Comparison of ENCODE assay signal across 8 mouse cellular contexts in genomic region chr14:26578791-26579191, GRCm38 (mm10). TPM values are rescaled to one million over a fixed set of nuclear protein-coding genes. Genes with fewer than 3 reads are reported as not detected.
DNase-seq lines count a peak whose midpoint lies in the region; ATAC-seq and TF ChIP-seq lines count a peak whose summit lies in the region.

No protein-coding gene starts in this region.

- TF ChIP-seq EP300 in liver, postnatal 0 days (IDR thresholded peaks at IDR 0.05; ENCODE audit: low read depth) = no peak

- H3K4me2 ChIP-seq in heart, embryonic 12.5 days = no peak overlapping the region; the same call in 1 of the 2 replicates
- H3K4me2 ChIP-seq in hindbrain, embryonic 14.5 days (replicated peaks) = peak overlapping the region; percentile 93
- peak overlapping the region; percentile 85 for H3K4me2 ChIP-seq in liver, postnatal 0 days (ENCODE audit: low read depth, low read length)

- ATAC-seq in heart, embryonic 12.5 days (ENCODE audit: insufficient number of reproducible peaks, low FRiP score) = no peak
- no peak for ATAC-seq in hindbrain, embryonic 14.5 days (ENCODE audit: low FRiP score)
- peak; percentile 35 for ATAC-seq in liver, postnatal 0 days

- peaks cover 12% of the 10 kb centered on the region for H3K4me1 ChIP-seq in heart, embryonic 12.5 days (replicated peaks)
- H3K4me1 ChIP-seq in hindbrain, embryonic 14.5 days (replicated peaks; ENCODE audit: control insufficient read depth, insufficient read depth, low read length) = peaks cover 13% of the 10 kb centered on the region; the same call in 1 of the 2 replicates
- peaks cover 6% of the 10 kb centered on the region for H3K4me1 ChIP-seq in liver, postnatal 0 days (ENCODE audit: insufficient read depth)

- H3K9me3 ChIP-seq in heart, embryonic 12.5 days (replicated peaks) = no peaks in the 10 kb centered on the region
- H3K9me3 ChIP-seq in hindbrain, embryonic 14.5 days (ENCODE audit: control insufficient read depth, low read length) = no peaks in the 10 kb centered on the region
- H3K9me3 ChIP-seq in liver, postnatal 0 days (ENCODE audit: low read length) = no peaks in the 10 kb centered on the region

- peaks cover 5% of the 10 kb centered on the region for H3K36me3 ChIP-seq in heart, embryonic 12.5 days
- H3K36me3 ChIP-seq in hindbrain, embryonic 14.5 days (replicated peaks; ENCODE audit: control insufficient read depth, insufficient read depth) = no peaks in the 10 kb centered on the region
- no peaks in the 10 kb centered on the region for H3K36me3 ChIP-seq in liver, postnatal 0 days (replicated peaks; ENCODE audit: insufficient read depth, low read length)

- no peak for TF ChIP-seq CTCF in liver, postnatal 0 days (IDR thresholded peaks at IDR 0.05; ENCODE audit: low read depth)

- no peak overlapping the region for H3K9ac ChIP-seq in heart, embryonic 12.5 days
- no peak overlapping the region for H3K9ac ChIP-seq in hindbrain, embryonic 14.5 days
- peak overlapping the region; percentile 100; the same call in 1 of the 2 replicates for H3K9ac ChIP-seq in liver, postnatal 0 days (replicated peaks)

- peak; percentile 4 for DNase-seq in heart, adult 9 months (ENCODE audit: low spot score in 2 of 2)
- DNase-seq in cerebellum, adult 9-10 months = peak; percentile 36
- DNase-seq in hindbrain, embryonic 14.5 days (ENCODE audit: low spot score) = no peak
- DNase-seq in liver, postnatal 0 days = no peak
- no peak for DNase-seq in urinary bladder, adult 2 months (ENCODE audit: low spot score)
- DNase-seq in gastrocnemius, postnatal 36 days = no peak
- DNase-seq in adrenal gland, postnatal 25 days = no peak

- intact Hi-C loops in gastrocnemius, postnatal 36 days (cut with DNase I) = loop anchor here (2.0 kb wide), 1 partner anchor 44 kb away; the partner anchor contains the start of gene Slmap

- no peak overlapping the region for H3K27ac ChIP-seq in heart, embryonic 12.5 days (ENCODE audit: poor library complexity, severe bottlenecking)
- H3K27ac ChIP-seq in hindbrain, embryonic 14.5 days = no peak overlapping the region
- peak overlapping the region; percentile 100 for H3K27ac ChIP-seq in liver, postnatal 0 days (ENCODE audit: low read depth)

- no peaks in the 10 kb centered on the region for H3K27me3 ChIP-seq in heart, embryonic 12.5 days (replicated peaks)
- no peaks in the 10 kb centered on the region for H3K27me3 ChIP-seq in hindbrain, embryonic 14.5 days (ENCODE audit: control insufficient read depth, insufficient read depth, low read length)
- H3K27me3 ChIP-seq in liver, postnatal 0 days (ENCODE audit: insufficient read depth, low read length) = no peaks in the 10 kb centered on the region

- WGBS in heart, embryonic 12.5 days = 47% methylated on average over 6 of the region's 6 CpGs
- 75% methylated on average over 6 of the region's 6 CpGs for WGBS in hindbrain, embryonic 14.5 days
- WGBS in liver, postnatal 0 days (ENCODE audit: insufficient replicate concordance) = 43% methylated on average over 6 of the region's 6 CpGs

- no peak overlapping the region for H3K4me3 ChIP-seq in heart, embryonic 12.5 days
- peak overlapping the region; percentile 99 for H3K4me3 ChIP-seq in hindbrain, embryonic 14.5 days (replicated peaks; ENCODE audit: low read length)
- H3K4me3 ChIP-seq in liver, postnatal 0 days (ENCODE audit: low read depth, low read length) = peak overlapping the region; percentile 100

RNA-seq across cellular contexts. Expression of gene Dennd6a, which starts 5.1 kb away (rescaled TPM):
- polyA plus RNA-seq in heart, embryonic 12.5 days (2016; fragmentation: Nextera tagmentation; extraction: Ambion mirVana) = 26.2 and 27.5 TPM in 2 replicates
- 19.7 and 21.3 TPM in 2 replicates for polyA plus RNA-seq in hindbrain, embryonic 14.5 days (2014; fragmentation: Nextera tagmentation; extraction: Ambion mirVana)
- 9.9 and 11.8 TPM in 2 replicates for polyA plus RNA-seq in liver, postnatal 0 days (2015; fragmentation: Nextera tagmentation; extraction: Ambion mirVana)
- 21.1 and 23.1 TPM in 2 replicates for polyA plus RNA-seq in urinary bladder, adult 2 months (2012; rRNA removed)
- total RNA-seq in gastrocnemius, postnatal 36 days (2021) = 1 to 10 TPM; 7.3 to 7.4 TPM
- total RNA-seq in adrenal gland, postnatal 25 days (2021) = 39.1 and 41.2 TPM in 2 replicates

RNA-seq across cellular contexts. Expression of gene Slmap, which starts 44.1 kb away (rescaled TPM):
- polyA plus RNA-seq in heart, embryonic 12.5 days (2016; fragmentation: Nextera tagmentation; extraction: Ambion mirVana) = 125 and 127 TPM in 2 replicates
- 19.6 and 19.8 TPM in 2 replicates for polyA plus RNA-seq in hindbrain, embryonic 14.5 days (2014; fragmentation: Nextera tagmentation; extraction: Ambion mirVana)
- polyA plus RNA-seq in liver, postnatal 0 days (2015; fragmentation: Nextera tagmentation; extraction: Ambion mirVana) = 11.7 and 12.3 TPM in 2 replicates
- 261 and 300 TPM in 2 replicates for polyA plus RNA-seq in urinary bladder, adult 2 months (2012; rRNA removed)
- total RNA-seq in gastrocnemius, postnatal 36 days (2021) = 10 to 100 TPM; 73.2 to 87.8 TPM
- 85.2 and 92.0 TPM in 2 replicates for total RNA-seq in adrenal gland, postnatal 25 days (2021)

RNA-seq across cellular contexts. Expression of gene Arf4, which starts 59.1 kb away (rescaled TPM):
- 466 and 469 TPM in 2 replicates for polyA plus RNA-seq in heart, embryonic 12.5 days (2016; fragmentation: Nextera tagmentation; extraction: Ambion mirVana)
- polyA plus RNA-seq in hindbrain, embryonic 14.5 days (2014; fragmentation: Nextera tagmentation; extraction: Ambion mirVana) = 549 and 555 TPM in 2 replicates
- 196 and 201 TPM in 2 replicates for polyA plus RNA-seq in liver, postnatal 0 days (2015; fragmentation: Nextera tagmentation; extraction: Ambion mirVana)
- polyA plus RNA-seq in urinary bladder, adult 2 months (2012; rRNA removed) = 193 and 214 TPM in 2 replicates
- 10 to 100 TPM; 28.0 to 28.4 TPM for total RNA-seq in gastrocnemius, postnatal 36 days (2021)
- total RNA-seq in adrenal gland, postnatal 25 days (2021) = 160 and 161 TPM in 2 replicates

Comparison
In these comparisons a context has a peak if more than half of its experiments do, and no peak if none do; other contexts are left out.
1. DNase-seq: peak in heart, adult 9 months (2 of 2) and cerebellum, adult 9-10 months (single experiment); none in hindbrain, embryonic 14.5 days (single experiment), liver, postnatal 0 days (single experiment), urinary bladder, adult 2 months (single experiment), gastrocnemius, postnatal 36 days (0 of 2) and adrenal gland, postnatal 25 days (single experiment).